Mouse (Mus musculus) liver, embryonic 14.5 days (tissue): ENCODE measurements around the gene Gm10271. TPM values are rescaled to one million over a fixed set of nuclear protein-coding genes. Genes with fewer than 3 reads are reported as not detected.

Source experiments
- ATAC-seq: fragments of 200-750 bp; cut with Nextera tagmentation; 2 replicates; pipeline ENCODE4 v1.8.0; 2017; ENCODE audit warnings: moderate number of reproducible peaks, mild to moderate bottlenecking, moderate library complexity; ENCODE audit not compliant: insufficient read depth
- DNase-seq, 3 experiments: peaks; one replicate each; pipeline ENCODE4 v3.0.0-alpha.2; 2012 to 2013; ENCODE audit warnings: low read depth in 3 of 3, low spot score in 3 of 3
- H3K27ac ChIP-seq: fragments of 300-500 bp; sonication (generic); 2 replicates; pipeline ENCODE4 v1.5.1; 2014; ENCODE audit warnings: moderate library complexity, mild to moderate bottlenecking, control low read depth, inconsistent platforms
- H3K27me3 ChIP-seq: fragments of 300-500 bp; sonication (generic); 2 replicates; pipeline ENCODE4 v1.6.1; 2014; ENCODE audit warnings: mild to moderate bottlenecking, low read length, moderate library complexity; ENCODE audit not compliant: control insufficient read depth, insufficient read depth
- H3K36me3 ChIP-seq: fragments of 300-500 bp; sonication (generic); replicated peaks from 2 replicates; pipeline ENCODE4 v1.6.1; 2014; ENCODE audit warnings: low read depth; ENCODE audit not compliant: control insufficient read depth, insufficient read depth
- H3K4me1 ChIP-seq, 2 experiments: fragments of 200-500 bp in 1 of 2; fragments of 300-500 bp in 1 of 2; sonication (generic) in 1 of 2; replicated peaks; 2 replicates each; pipeline ENCODE4 v1.6.1; 2012 to 2014; ENCODE audit warnings: antibody characterized with exemption in 1 of 2, inconsistent platforms in 1 of 2, low read length in 1 of 2; ENCODE audit not compliant: control insufficient read depth in 2 of 2, insufficient read depth in 2 of 2
- H3K4me2 ChIP-seq: fragments of 300-500 bp; sonication (generic); 2 replicates; pipeline ENCODE4 v1.6.1; 2014; ENCODE audit warnings: low read depth, mild to moderate bottlenecking, control low read depth, moderate library complexity
- H3K4me3 ChIP-seq, 2 experiments: fragments of 200-500 bp in 1 of 2; fragments of 300-500 bp in 1 of 2; sonication (generic) in 1 of 2; 2 replicates each; pipeline ENCODE4 v1.5.1; 2012 to 2014; ENCODE audit warnings: low read depth in 2 of 2, low read length in 2 of 2, mild to moderate bottlenecking in 2 of 2, control low read depth in 1 of 2, inconsistent platforms in 1 of 2, moderate library complexity in 1 of 2; ENCODE audit not compliant: insufficient read depth in 1 of 2
- H3K9ac ChIP-seq: fragments of 300-500 bp; sonication (generic); replicated peaks from 2 replicates; pipeline ENCODE4 v1.6.1; 2014; ENCODE audit warnings: mild to moderate bottlenecking, control low read depth, moderate library complexity
- H3K9me3 ChIP-seq: fragments of 300-500 bp; sonication (generic); 2 replicates; pipeline ENCODE4 v1.6.1; 2016; ENCODE audit warnings: low read length, mixed read lengths; ENCODE audit not compliant: control insufficient read depth
- CTCF ChIP-seq: IDR thresholded peaks from 2 replicates; pipeline ENCODE4 v1.5.1; 2016; ENCODE audit warnings: antibody characterized with exemption, low read depth, control low read depth
- EP300 ChIP-seq: IDR thresholded peaks from 2 replicates; pipeline ENCODE4 v1.6.1; 2016; ENCODE audit warnings: antibody characterized with exemption, low read depth
- WGBS: fragments of 180-500 bp; shearing (Covaris S2); extraction: QIAGEN DNeasy Blood & Tissue Kit; methylation state at CpG from one replicate; pipeline ENCODE4 v1.1.7; 2014; ENCODE audit not compliant: insufficient replicate concordance; 5-methylcytosine and 5-hydroxymethylcytosine counted together
- polyA plus RNA-seq, 2 experiments: library from polyadenylated mRNA; depleted of rRNA in 1 of 2; stranded (reverse) in 1 of 2; unstranded in 1 of 2; fragments of >200 nt; fragmentation: Nextera tagmentation in 1 of 2; extraction: Ambion mirVana in 1 of 2; gene quantifications; 2 replicates each; pipeline versions ENCODE4 v1.2.1 to v1.2.3; 2012 to 2014

Gene Gm10271
- polyA plus RNA-seq, 2 experiments: not detected

DNA sequence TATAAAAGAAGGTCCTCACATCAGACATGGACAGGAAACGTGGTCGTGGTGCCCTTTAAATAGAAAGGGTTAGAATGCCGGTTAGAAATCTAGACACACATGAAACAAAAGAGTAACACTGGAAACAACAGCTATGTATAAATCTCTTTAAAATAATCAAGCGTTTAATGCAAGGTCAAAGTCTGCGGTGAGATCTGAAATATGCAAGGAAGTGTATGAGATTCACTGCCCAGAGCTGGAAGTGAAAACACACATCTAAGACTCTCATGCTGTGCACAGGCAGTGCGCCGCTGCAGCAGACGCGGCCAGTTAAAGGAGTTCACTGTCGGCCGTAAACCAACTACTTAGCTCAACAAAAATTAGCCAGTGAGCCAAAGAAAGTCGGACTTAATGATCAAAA, 37.4 kb downstream of the Gm10271 start:
- Histone ChIP-seq H3K9me3 (no peaks in the 10 kb centered on the region), H3K27ac (no peak overlapping the region), H3K27me3 (no peaks in the 10 kb centered on the region), H3K4me3 (no peak overlapping the region), H3K4me2 (no peak overlapping the region), H3K4me1 (no peaks in the 10 kb centered on the region), H3K9ac (no peak overlapping the region), H3K36me3 (no peaks in the 10 kb centered on the region)
- TF ChIP-seq CTCF (no peak), EP300 (no peak)
- DNase-seq (no peak), ATAC-seq (no peak)
- 67% methylated on average over 12 of the region's 12 CpGs for WGBS

DNA sequence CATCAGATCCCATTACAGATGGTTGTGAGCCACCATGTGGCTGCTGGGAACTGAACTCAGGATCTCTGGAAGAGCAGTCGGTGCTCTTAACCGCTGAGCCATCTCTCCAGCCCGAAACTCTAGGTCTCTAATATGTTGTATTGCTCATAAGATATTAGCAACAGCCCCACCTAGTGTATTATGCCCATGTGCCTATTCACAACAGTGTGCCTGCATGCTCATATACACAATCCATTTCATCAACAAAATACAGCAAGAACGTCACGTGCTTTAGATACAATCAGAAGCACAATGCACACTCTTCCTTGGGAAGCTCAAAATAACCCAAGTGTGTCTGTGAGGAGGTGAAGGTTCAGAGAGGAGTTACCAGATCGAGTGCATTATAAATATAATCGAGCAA, 38.6 kb downstream of the Gm10271 start:
- Histone ChIP-seq H3K4me2 (no peak overlapping the region), H3K4me1 (no peaks in the 10 kb centered on the region), H3K4me3 (no peak overlapping the region), H3K27ac (no peak overlapping the region), H3K36me3 (no peaks in the 10 kb centered on the region), H3K9me3 (no peaks in the 10 kb centered on the region), H3K27me3 (no peaks in the 10 kb centered on the region), H3K9ac (no peak overlapping the region)
- TF ChIP-seq EP300 (no peak), CTCF (no peak)
- DNase-seq: no peak
- no peak for ATAC-seq
- WGBS: 84% methylated on average over 7 of the region's 7 CpGs

DNA sequence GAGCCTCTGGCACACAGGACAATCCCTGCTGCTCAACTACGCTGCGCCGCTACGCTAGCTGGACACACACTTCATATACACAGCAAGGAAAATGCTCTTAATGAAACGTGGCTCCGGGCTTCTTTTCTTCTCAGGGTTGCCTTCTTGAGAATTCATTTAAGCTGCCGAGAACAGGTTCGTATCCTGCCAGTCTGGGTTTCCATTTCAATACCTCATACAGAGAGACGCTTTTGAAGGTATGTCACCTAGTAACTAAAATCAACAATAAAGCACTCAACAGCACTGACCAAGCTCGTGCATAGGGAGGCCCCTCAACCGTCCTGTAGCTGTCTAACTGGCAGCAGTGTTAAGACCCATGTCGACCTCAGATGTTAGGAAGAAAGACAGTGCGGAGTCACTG, 40.0 kb downstream of the Gm10271 start:
- Histone ChIP-seq H3K4me3 (no peak overlapping the region), H3K4me2 (no peak overlapping the region), H3K27me3 (no peaks in the 10 kb centered on the region), H3K9me3 (no peaks in the 10 kb centered on the region), H3K4me1 (no peaks in the 10 kb centered on the region), H3K9ac (no peak overlapping the region), H3K27ac (no peak overlapping the region), H3K36me3 (no peaks in the 10 kb centered on the region)
- DNase-seq (no peak), ATAC-seq (no peak)
- 82% methylated on average over 13 of the region's 13 CpGs for WGBS
- no peak for TF ChIP-seq CTCF

DNA sequence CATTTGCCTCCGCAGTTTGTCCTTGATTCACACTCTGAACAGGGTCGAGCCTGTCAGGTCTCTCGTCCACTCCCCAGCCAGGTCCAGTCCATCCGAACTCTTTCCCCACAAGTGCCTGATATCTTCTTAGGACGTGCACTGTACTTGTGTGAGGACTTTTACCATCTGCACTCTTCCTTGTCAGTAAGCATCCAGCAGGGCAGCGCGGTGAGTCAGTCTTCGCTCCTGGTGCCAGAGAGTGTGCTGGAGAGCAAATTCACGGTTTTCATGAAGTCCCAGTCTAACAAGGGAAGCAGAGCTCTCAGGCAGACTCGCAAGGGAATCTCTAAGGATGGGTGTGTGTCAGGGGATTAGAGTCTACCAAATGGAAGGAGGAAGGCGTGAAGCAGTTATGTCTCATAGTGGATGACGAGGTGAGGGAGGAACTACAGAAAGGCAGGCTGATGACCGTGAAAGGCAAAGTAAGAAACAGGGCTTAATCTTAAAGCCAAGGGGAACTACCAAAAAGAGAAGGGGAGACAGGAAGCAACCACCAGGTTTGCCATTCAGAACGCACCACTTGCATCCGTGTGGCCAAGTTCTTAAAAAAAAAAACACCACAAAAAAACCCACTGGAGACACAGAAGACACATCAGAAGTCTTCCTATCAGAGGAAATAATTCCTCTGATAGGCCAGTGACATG, 40.8 kb downstream of the Gm10271 start:
- WGBS: 66% methylated on average over 15 of the region's 15 CpGs
- DNase-seq (no peak), ATAC-seq (no peak)
- Histone ChIP-seq H3K9me3 (no peaks in the 10 kb centered on the region), H3K4me3 (no peak overlapping the region), H3K4me2 (no peak overlapping the region), H3K4me1 (no peaks in the 10 kb centered on the region), H3K36me3 (no peaks in the 10 kb centered on the region), H3K27ac (no peak overlapping the region), H3K9ac (no peak overlapping the region), H3K27me3 (no peaks in the 10 kb centered on the region)
- TF ChIP-seq CTCF: no peak
- TF ChIP-seq EP300: no peak

DNA sequence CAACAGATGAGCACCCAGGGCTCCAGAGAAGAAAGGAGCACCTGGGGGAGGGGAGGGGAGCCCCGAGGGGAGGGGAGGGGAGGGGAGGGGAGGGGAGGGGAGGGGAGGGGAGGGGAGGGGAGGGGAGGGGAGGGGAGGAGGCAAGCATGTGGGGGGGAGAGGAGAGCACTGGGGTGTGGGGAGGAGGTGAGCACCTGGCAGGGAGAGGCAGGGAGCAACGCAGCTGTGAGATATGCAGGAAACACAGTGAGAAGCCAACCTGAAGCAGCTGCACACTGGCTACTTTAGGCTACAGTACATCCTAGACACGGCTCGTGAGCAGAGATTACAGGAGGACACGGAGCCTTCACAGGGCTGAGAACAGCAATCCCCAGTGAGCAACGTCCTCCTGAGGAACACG, 41.5 kb downstream of the Gm10271 start:
- Histone ChIP-seq H3K9me3 (no peaks in the 10 kb centered on the region), H3K36me3 (no peaks in the 10 kb centered on the region), H3K27ac (no peak overlapping the region), H3K9ac (no peak overlapping the region), H3K4me3 (no peak overlapping the region), H3K27me3 (no peaks in the 10 kb centered on the region), H3K4me2 (no peak overlapping the region), H3K4me1 (no peaks in the 10 kb centered on the region)
- 61% methylated on average over 6 of the region's 7 CpGs for WGBS
- ATAC-seq (no peak), DNase-seq (no peak)
- TF ChIP-seq CTCF (no peak), EP300 (no peak)
